Mouse (Mus musculus): ENCODE measurements around the gene Csta1. TPM values are rescaled to one million over a fixed set of nuclear protein-coding genes. Genes with fewer than 3 reads are reported as not detected.
"Not testable (repeated sequence)": the region's sequence is repeated elsewhere in the genome, so short reads cannot be mapped to it uniquely, and the experiment has no call there.

The Csta1 gene
- total RNA-seq (2021), result not detected
- long read RNA-seq, experiment 1, result 0 reads
- long read RNA-seq, experiment 2, result 0 reads

- no peak for DNase-seq (ENCODE audit: low spot score in 2 of 2)
These were observed at the start of gene Csta1 for GRCm38 (mm10) chr16:36131141-36131540. Gene Csta1 (minus strand): TSS chr16:36131241.

- DNase-seq (ENCODE audit: low spot score in 2 of 2), result no peak
These were observed 48.9 kb upstream of the Csta1 start for GRCm38 (mm10) chr16:36179910-36180309.

GRCm38 (mm10) chr16:36176108-36176507 lies 45.1 kb upstream of the Csta1 start:
- no peak for DNase-seq (ENCODE audit: low spot score in 2 of 2)

- DNase-seq (ENCODE audit: low spot score in 2 of 2), result not testable (repeated sequence)
These were observed 36.8 kb upstream of the Csta1 start for GRCm38 (mm10) chr16:36167841-36168240.

- no peak for DNase-seq (ENCODE audit: low spot score in 2 of 2)
These were observed 25.4 kb upstream of the Csta1 start, which contains the start of gene Stfa2l1 for GRCm38 (mm10) chr16:36156402-36156975. Gene Stfa2l1 (plus strand): TSS chr16:36156811.

- no peak for DNase-seq (ENCODE audit: low spot score in 2 of 2)
These were observed 7.2 kb upstream of the Csta1 start for GRCm38 (mm10) chr16:36138201-36138600.

GRCm38 (mm10) chr16:36128092-36128491 lies 2.9 kb downstream of the Csta1 start:
- no peak for DNase-seq (ENCODE audit: low spot score in 2 of 2)

GRCm38 (mm10) chr16:36115751-36116150 lies 15.3 kb downstream of the Csta1 start:
- not testable (repeated sequence) for DNase-seq (ENCODE audit: low spot score in 2 of 2)

GRCm38 (mm10) chr16:36111486-36111885 lies 19.6 kb downstream of the Csta1 start:
- DNase-seq (ENCODE audit: low spot score in 2 of 2), result not testable (repeated sequence)

GRCm38 (mm10) chr16:36102211-36102610 lies 28.8 kb downstream of the Csta1 start:
- no peak for DNase-seq (ENCODE audit: low spot score in 2 of 2)

GRCm38 (mm10) chr16:36101526-36101925 lies 29.5 kb downstream of the Csta1 start:
- DNase-seq (ENCODE audit: low spot score in 2 of 2), result no peak

GRCm38 (mm10) chr16:36097813-36098499 lies 33.1 kb downstream of the Csta1 start:
- DNase-seq (ENCODE audit: low spot score in 2 of 2), result not testable (repeated sequence)

GRCm38 (mm10) chr16:36094079-36094478 lies 37.0 kb downstream of the Csta1 start:
- no peak for DNase-seq (ENCODE audit: low spot score in 2 of 2)

- no peak for DNase-seq (ENCODE audit: low spot score in 2 of 2)
These were observed 40.1 kb downstream of the Csta1 start for GRCm38 (mm10) chr16:36090785-36091509.

GRCm38 (mm10) chr16:36089850-36090616 lies 41.0 kb downstream of the Csta1 start:
- DNase-seq (ENCODE audit: low spot score in 2 of 2), result no peak

- DNase-seq (ENCODE audit: low spot score in 2 of 2), result no peak
These were observed 42.0 kb downstream of the Csta1 start for GRCm38 (mm10) chr16:36089065-36089464.

GRCm38 (mm10) chr16:36087846-36088245 lies 43.2 kb downstream of the Csta1 start:
- no peak for DNase-seq (ENCODE audit: low spot score in 2 of 2)

GRCm38 (mm10) chr16:36079916-36080315 lies 51.1 kb downstream of the Csta1 start:
- DNase-seq (ENCODE audit: low spot score in 2 of 2), result no peak

GRCm38 (mm10) chr16:36074772-36075171 lies 56.3 kb downstream of the Csta1 start:
- DNase-seq (ENCODE audit: low spot score in 2 of 2), result no peak

- DNase-seq (ENCODE audit: low spot score in 2 of 2), result no peak
These were observed 58.5 kb downstream of the Csta1 start for GRCm38 (mm10) chr16:36072410-36073011.
